Mouse (Mus musculus) kidney, adult 10 weeks (tissue): Measurements from ENCODE around the gene Olfr1238. TPM values are rescaled to one million over a fixed set of nuclear protein-coding genes. Genes with fewer than 3 reads are reported as not detected.

Experiments
- polyA plus RNA-seq: library from polyadenylated mRNA; stranded (reverse); fragments of 350-450 nt; fragmentation: Illumina TruSeq; extraction: RNeasy Lipid Tissue Mini Kit (QIAGEN cat#74804); gene quantifications from one replicate; pipeline ENCODE4 v1.2.3, GENCODE M21; 2014; ENCODE audit warnings: low read depth, low replicate concordance

Gene Olfr1238
- not detected for polyA plus RNA-seq

GRCm38 (mm10) chr2:89409576-89409975, at the start of gene Olfr1238:
Olfr1238 (minus strand) TSS chr2:89409676.

GRCm38 (mm10) chr2:89442900-89443299, 33.4 kb upstream of the Olfr1238 start, which contains the start of gene Olfr1240:
Olfr1240 (minus strand) TSS chr2:89443000.

GRCm38 (mm10) chr2:89420307-89420706, 10.8 kb upstream of the Olfr1238 start, which contains the start of gene Olfr1239:
Olfr1239 (minus strand) TSS chr2:89420407.

GRCm38 (mm10) chr2:89364765-89365164, 44.7 kb downstream of the Olfr1238 start, which contains the start of gene Olfr1234:
Olfr1234 (minus strand) TSS chr2:89364865.

Other genes starting within 250 kb of the Olfr1238 start
- gene Olfr1224-ps1, start 245.6 kb downstream of the Olfr1238 start, polyA plus RNA-seq: not detected
- not detected for gene Olfr1225, start 235.0 kb downstream of the Olfr1238 start, polyA plus RNA-seq
- not detected for gene Olfr1226, start 209.6 kb downstream of the Olfr1238 start, polyA plus RNA-seq
- gene Olfr1228, start 155.6 kb downstream of the Olfr1238 start, polyA plus RNA-seq: not detected
- gene Olfr1229, start 121.7 kb downstream of the Olfr1238 start, polyA plus RNA-seq: not detected
- not detected for gene Olfr1230, start 112.4 kb downstream of the Olfr1238 start, polyA plus RNA-seq
- not detected for gene Olfr1231, start 102.6 kb downstream of the Olfr1238 start, polyA plus RNA-seq
- not detected for gene Olfr1232, start 80.0 kb downstream of the Olfr1238 start, polyA plus RNA-seq
- not detected for gene Olfr1233, start 67.3 kb downstream of the Olfr1238 start, polyA plus RNA-seq
- not detected for gene Olfr1234, start 44.8 kb downstream of the Olfr1238 start, polyA plus RNA-seq
- gene Olfr1239, start 10.7 kb upstream of the Olfr1238 start, polyA plus RNA-seq: not detected
- not detected for gene Olfr1240, start 33.3 kb upstream of the Olfr1238 start, polyA plus RNA-seq
- gene Olfr1241, start 77.5 kb upstream of the Olfr1238 start, polyA plus RNA-seq: not detected
- not detected for gene Olfr1242, start 88.7 kb upstream of the Olfr1238 start, polyA plus RNA-seq
- not detected for gene Olfr1243, start 121.8 kb upstream of the Olfr1238 start, polyA plus RNA-seq
- gene Olfr1245, start 168.8 kb upstream of the Olfr1238 start, polyA plus RNA-seq: not detected
- not detected for gene Olfr1246, start 183.5 kb upstream of the Olfr1238 start, polyA plus RNA-seq
- not detected for gene Olfr1247, start 204.5 kb upstream of the Olfr1238 start, polyA plus RNA-seq
- gene Olfr1248, start 208.6 kb upstream of the Olfr1238 start, polyA plus RNA-seq: not detected
- not detected for gene Olfr1249, start 225.3 kb upstream of the Olfr1238 start, polyA plus RNA-seq